Mouse (Mus musculus) thymus, adult 18-20 months (tissue): ENCODE results near the gene Krt80.

Source experiments
- DNase-seq, 2 experiments: peaks; one replicate each; pipeline ENCODE4 v3.0.0; 2022; ENCODE audit warnings: mixed read lengths in 2 of 2

Gene Krt80

GRCm38 (mm10) chr15:101370101-101370911, at the start of gene Krt80:
Gene Krt80 (minus strand): TSS chr15:101370162.
- DNase-seq: peak in 1 of 2 experiments; percentile 14

- DNase-seq: no peak
These were observed 49.0 kb upstream of the Krt80 start for GRCm38 (mm10) chr15:101418950-101419349.

- no peak for DNase-seq
These were observed 45.0 kb upstream of the Krt80 start for GRCm38 (mm10) chr15:101414807-101415565.

GRCm38 (mm10) chr15:101413916-101414635, 44.1 kb upstream of the Krt80 start:
- no peak for DNase-seq

- DNase-seq: no peak
These were observed 42.2 kb upstream of the Krt80 start for GRCm38 (mm10) chr15:101412188-101412587.

GRCm38 (mm10) chr15:101410775-101411174, 40.8 kb upstream of the Krt80 start, which contains the start of gene Krt7:
Gene Krt7 (plus strand): TSS chr15:101411043.
- no peak for DNase-seq

GRCm38 (mm10) chr15:101398269-101398668, 28.3 kb upstream of the Krt80 start:
- no peak for DNase-seq

- no peak for DNase-seq
These were observed 27.7 kb upstream of the Krt80 start for GRCm38 (mm10) chr15:101397683-101398082.

- no peak for DNase-seq
These were observed 27.0 kb upstream of the Krt80 start for GRCm38 (mm10) chr15:101396921-101397320.

GRCm38 (mm10) chr15:101396466-101396865, 26.5 kb upstream of the Krt80 start:
- no peak for DNase-seq

GRCm38 (mm10) chr15:101394908-101395307, 24.9 kb upstream of the Krt80 start:
- no peak for DNase-seq

- DNase-seq: no peak
These were observed 22.3 kb upstream of the Krt80 start for GRCm38 (mm10) chr15:101392251-101392650.

- no peak for DNase-seq
These were observed 20.2 kb upstream of the Krt80 start for GRCm38 (mm10) chr15:101390203-101390602.

- DNase-seq: no peak
These were observed 18.1 kb upstream of the Krt80 start for GRCm38 (mm10) chr15:101388034-101388541.

GRCm38 (mm10) chr15:101387176-101387575, 17.2 kb upstream of the Krt80 start:
- no peak for DNase-seq

GRCm38 (mm10) chr15:101385064-101385463, 15.1 kb upstream of the Krt80 start:
- no peak for DNase-seq

- DNase-seq: no peak
These were observed 14.6 kb upstream of the Krt80 start for GRCm38 (mm10) chr15:101384610-101385009.

GRCm38 (mm10) chr15:101382811-101383210, 12.8 kb upstream of the Krt80 start:
- DNase-seq: no peak

- no peak for DNase-seq
These were observed 11.8 kb upstream of the Krt80 start for GRCm38 (mm10) chr15:101381758-101382157.

GRCm38 (mm10) chr15:101378646-101379045, 8.7 kb upstream of the Krt80 start:
- no peak for DNase-seq

- DNase-seq: no peak
These were observed 6.8 kb upstream of the Krt80 start for GRCm38 (mm10) chr15:101376776-101377061.

- no peak for DNase-seq
These were observed 6.2 kb upstream of the Krt80 start for GRCm38 (mm10) chr15:101375956-101376775.
